Mouse (Mus musculus): ENCODE results near the gene Crhr1. TPM values are rescaled to one million over a fixed set of nuclear protein-coding genes. Genes with fewer than 3 reads are reported as not detected.

Crhr1 gene
- polyA plus RNA-seq, 1 experiment from 2014 or later = not detected

GRCm38 (mm10) chr11:104106329-104106728, 26.3 kb upstream of the Crhr1 start:
- Histone ChIP-seq H3K4me1 (ENCODE audit: control insufficient read depth, low read depth, low read length) (no peaks in the 10 kb centered on the region), H3K4me3 (ENCODE audit: low read depth, low read length) (no peak overlapping the region), H3K27ac (ENCODE audit: low read length) (no peak overlapping the region), H3K27me3 (ENCODE audit: control insufficient read depth, insufficient read depth, low read depth, low read length) (no peaks in the 10 kb centered on the region), H3K36me3 (ENCODE audit: control insufficient read depth, insufficient read depth) (no peaks in the 10 kb centered on the region), H3K9me3 (replicated peaks; ENCODE audit: control insufficient read depth, low read length) (no peaks in the 10 kb centered on the region), H3K9ac (ENCODE audit: low read depth, low read length) (no peak overlapping the region), H3K4me2 (ENCODE audit: low read depth, low read length) (no peak overlapping the region)
- WGBS (ENCODE audit: insufficient replicate concordance) = 57% methylated on average over 5 of the region's 5 CpGs
- ATAC-seq (ENCODE audit: low read depth) = no peak

GRCm38 (mm10) chr11:104106969-104107368, 25.7 kb upstream of the Crhr1 start:
- Histone ChIP-seq H3K4me3 (ENCODE audit: low read depth, low read length) (no peak overlapping the region), H3K9ac (ENCODE audit: low read depth, low read length) (no peak overlapping the region), H3K27ac (ENCODE audit: low read length) (no peak overlapping the region), H3K27me3 (ENCODE audit: control insufficient read depth, insufficient read depth, low read depth, low read length) (no peaks in the 10 kb centered on the region), H3K4me2 (ENCODE audit: low read depth, low read length) (no peak overlapping the region), H3K9me3 (replicated peaks; ENCODE audit: control insufficient read depth, low read length) (no peaks in the 10 kb centered on the region), H3K36me3 (ENCODE audit: control insufficient read depth, insufficient read depth) (no peaks in the 10 kb centered on the region), H3K4me1 (ENCODE audit: control insufficient read depth, low read depth, low read length) (no peaks in the 10 kb centered on the region)
- no peak for ATAC-seq (ENCODE audit: low read depth)
- WGBS (ENCODE audit: insufficient replicate concordance) = 65% methylated on average over 2 of the region's 2 CpGs

DNA sequence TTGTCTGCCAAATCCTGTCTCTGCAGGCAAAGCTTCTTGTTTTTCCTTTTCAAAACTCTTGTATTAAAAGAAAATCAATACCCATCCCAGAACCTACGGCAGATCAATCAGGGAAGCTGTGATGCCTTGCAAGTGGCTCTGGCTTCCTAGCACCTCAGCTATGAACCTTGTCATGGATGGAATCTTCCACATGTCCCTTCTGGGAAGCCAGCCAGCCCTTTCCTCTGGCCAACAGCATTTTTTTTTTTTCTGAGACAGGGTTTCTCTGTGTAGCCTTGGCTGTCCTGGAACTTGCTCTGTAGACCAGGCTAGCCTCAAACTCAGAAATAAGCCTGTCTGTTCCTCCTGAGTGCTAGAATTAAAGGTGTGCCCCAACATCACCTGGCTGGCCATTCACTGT, 22.3 kb upstream of the Crhr1 start:
- no peaks in the 10 kb centered on the region for H3K36me3 ChIP-seq (ENCODE audit: control insufficient read depth, insufficient read depth)
- no peak overlapping the region for H3K27ac ChIP-seq (ENCODE audit: low read length)
- no peaks in the 10 kb centered on the region for H3K9me3 ChIP-seq (replicated peaks; ENCODE audit: control insufficient read depth, low read length)

GRCm38 (mm10) chr11:104111851-104112250, 20.8 kb upstream of the Crhr1 start:
- no peaks in the 10 kb centered on the region for H3K36me3 ChIP-seq (ENCODE audit: control insufficient read depth, insufficient read depth)
- no peaks in the 10 kb centered on the region for H3K9me3 ChIP-seq (replicated peaks; ENCODE audit: control insufficient read depth, low read length)
- H3K27ac ChIP-seq (ENCODE audit: low read length) = no peak overlapping the region
- no peaks in the 10 kb centered on the region for H3K4me1 ChIP-seq (ENCODE audit: control insufficient read depth, low read depth, low read length)
- no peak for ATAC-seq (ENCODE audit: low read depth)
- H3K4me2 ChIP-seq (ENCODE audit: low read depth, low read length) = no peak overlapping the region
- H3K4me3 ChIP-seq (ENCODE audit: low read depth, low read length) = no peak overlapping the region
- no peak overlapping the region for H3K9ac ChIP-seq (ENCODE audit: low read depth, low read length)
- WGBS (ENCODE audit: insufficient replicate concordance) = 63% methylated on average over 11 of the region's 11 CpGs
- H3K27me3 ChIP-seq (ENCODE audit: control insufficient read depth, insufficient read depth, low read depth, low read length) = no peaks in the 10 kb centered on the region

More for the DNA sequence above, 22.3 kb upstream of the Crhr1 start:
- Histone ChIP-seq H3K4me3 (ENCODE audit: low read depth, low read length) (no peak overlapping the region), H3K9ac (ENCODE audit: low read depth, low read length) (no peak overlapping the region), H3K4me2 (ENCODE audit: low read depth, low read length) (no peak overlapping the region), H3K27me3 (ENCODE audit: control insufficient read depth, insufficient read depth, low read depth, low read length) (no peaks in the 10 kb centered on the region), H3K4me1 (ENCODE audit: control insufficient read depth, low read depth, low read length) (no peaks in the 10 kb centered on the region)
- 63% methylated on average over 1 of the region's 1 CpGs for WGBS (ENCODE audit: insufficient replicate concordance)
- ATAC-seq (ENCODE audit: low read depth) = no peak

GRCm38 (mm10) chr11:104113699-104114098, 19.0 kb upstream of the Crhr1 start:
- Histone ChIP-seq H3K4me3 (ENCODE audit: low read depth, low read length) (no peak overlapping the region), H3K36me3 (ENCODE audit: control insufficient read depth, insufficient read depth) (no peaks in the 10 kb centered on the region), H3K27me3 (ENCODE audit: control insufficient read depth, insufficient read depth, low read depth, low read length) (no peaks in the 10 kb centered on the region), H3K4me1 (ENCODE audit: control insufficient read depth, low read depth, low read length) (no peaks in the 10 kb centered on the region), H3K9me3 (replicated peaks; ENCODE audit: control insufficient read depth, low read length) (no peaks in the 10 kb centered on the region), H3K27ac (ENCODE audit: low read length) (no peak overlapping the region), H3K4me2 (ENCODE audit: low read depth, low read length) (no peak overlapping the region), H3K9ac (ENCODE audit: low read depth, low read length) (no peak overlapping the region)
- ATAC-seq (ENCODE audit: low read depth) = no peak
- WGBS (ENCODE audit: insufficient replicate concordance) = 71% methylated on average over 6 of the region's 6 CpGs

- Histone ChIP-seq H3K9me3 (replicated peaks; ENCODE audit: control insufficient read depth, low read length) (no peaks in the 10 kb centered on the region), H3K27ac (ENCODE audit: low read length) (no peak overlapping the region), H3K4me1 (ENCODE audit: control insufficient read depth, low read depth, low read length) (no peaks in the 10 kb centered on the region), H3K36me3 (ENCODE audit: control insufficient read depth, insufficient read depth) (no peaks in the 10 kb centered on the region), H3K4me3 (ENCODE audit: low read depth, low read length) (no peak overlapping the region), H3K9ac (ENCODE audit: low read depth, low read length) (no peak overlapping the region), H3K4me2 (ENCODE audit: low read depth, low read length) (no peak overlapping the region), H3K27me3 (ENCODE audit: control insufficient read depth, insufficient read depth, low read depth, low read length) (no peaks in the 10 kb centered on the region)
- WGBS (ENCODE audit: insufficient replicate concordance) = 9% methylated on average over 7 of the region's 7 CpGs
- ATAC-seq (ENCODE audit: low read depth) = 0 out of 2 replicates have a peak, but pooled peaks have one; percentile 60
These were observed 18.0 kb upstream of the Crhr1 start for GRCm38 (mm10) chr11:104114690-104115089.

- Histone ChIP-seq H3K4me2 (ENCODE audit: low read depth, low read length) (no peak overlapping the region), H3K4me1 (ENCODE audit: control insufficient read depth, low read depth, low read length) (no peaks in the 10 kb centered on the region), H3K9me3 (replicated peaks; ENCODE audit: control insufficient read depth, low read length) (no peaks in the 10 kb centered on the region), H3K4me3 (ENCODE audit: low read depth, low read length) (no peak overlapping the region), H3K27ac (ENCODE audit: low read length) (no peak overlapping the region), H3K36me3 (ENCODE audit: control insufficient read depth, insufficient read depth) (no peaks in the 10 kb centered on the region), H3K27me3 (ENCODE audit: control insufficient read depth, insufficient read depth, low read depth, low read length) (no peaks in the 10 kb centered on the region), H3K9ac (ENCODE audit: low read depth, low read length) (no peak overlapping the region)
- ATAC-seq (ENCODE audit: low read depth) = no peak
- 48% methylated on average over 4 of the region's 4 CpGs for WGBS (ENCODE audit: insufficient replicate concordance)
These were observed 14.3 kb upstream of the Crhr1 start for GRCm38 (mm10) chr11:104118356-104118755.

DNA sequence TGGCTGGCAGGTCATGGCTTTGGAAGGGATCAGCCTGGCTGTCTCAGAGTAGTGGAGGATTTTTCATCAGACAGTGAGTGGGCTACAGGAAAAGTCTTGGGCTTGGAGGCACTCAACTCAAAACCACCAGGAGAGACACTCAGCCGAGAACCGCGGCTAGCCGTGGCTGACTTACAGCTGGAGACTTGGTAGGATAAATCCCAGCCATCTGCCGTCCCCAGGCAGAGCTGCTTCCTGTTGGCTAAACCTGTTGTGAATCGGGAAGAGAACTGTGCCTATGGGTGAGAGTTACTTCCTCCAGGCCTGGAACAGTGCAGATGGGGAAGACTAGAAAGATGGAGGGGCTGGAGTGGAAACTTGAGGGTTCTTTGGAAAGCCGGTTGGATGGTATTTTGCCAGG, 9.7 kb upstream of the Crhr1 start:
- Histone ChIP-seq H3K36me3 (ENCODE audit: control insufficient read depth, insufficient read depth) (no peaks in the 10 kb centered on the region), H3K4me1 (ENCODE audit: control insufficient read depth, low read depth, low read length) (no peaks in the 10 kb centered on the region), H3K27ac (ENCODE audit: low read length) (no peak overlapping the region), H3K4me3 (ENCODE audit: low read depth, low read length) (no peak overlapping the region), H3K4me2 (ENCODE audit: low read depth, low read length) (no peak overlapping the region), H3K27me3 (ENCODE audit: control insufficient read depth, insufficient read depth, low read depth, low read length) (no peaks in the 10 kb centered on the region), H3K9ac (ENCODE audit: low read depth, low read length) (no peak overlapping the region), H3K9me3 (replicated peaks; ENCODE audit: control insufficient read depth, low read length) (no peaks in the 10 kb centered on the region)
- WGBS (ENCODE audit: insufficient replicate concordance) = 43% methylated on average over 7 of the region's 7 CpGs
- ATAC-seq (ENCODE audit: low read depth) = no peak

DNA sequence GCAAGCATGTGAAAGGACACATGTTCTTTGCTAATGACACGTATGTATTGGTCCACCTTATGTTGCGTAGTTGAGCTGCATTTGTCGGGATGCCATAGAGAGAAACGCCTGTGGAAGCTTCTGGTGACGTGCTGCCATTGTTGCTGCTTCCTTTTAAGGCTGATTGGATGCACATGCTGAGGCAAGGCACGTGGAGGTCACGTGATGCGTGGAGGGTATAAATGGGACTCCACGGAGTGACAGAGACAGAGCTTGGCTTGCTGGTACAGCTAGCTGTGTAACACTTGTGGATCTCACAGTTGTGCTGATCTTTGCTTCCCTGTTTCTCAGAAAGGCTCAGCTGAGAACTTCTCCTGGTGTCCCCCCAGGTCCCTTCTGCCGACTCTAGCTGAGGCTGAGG, 9.2 kb upstream of the Crhr1 start:
- no peak for ATAC-seq (ENCODE audit: low read depth)
- Histone ChIP-seq H3K4me3 (ENCODE audit: low read depth, low read length) (no peak overlapping the region), H3K27ac (ENCODE audit: low read length) (no peak overlapping the region), H3K4me1 (ENCODE audit: control insufficient read depth, low read depth, low read length) (no peaks in the 10 kb centered on the region), H3K4me2 (ENCODE audit: low read depth, low read length) (no peak overlapping the region), H3K9ac (ENCODE audit: low read depth, low read length) (no peak overlapping the region), H3K9me3 (replicated peaks; ENCODE audit: control insufficient read depth, low read length) (no peaks in the 10 kb centered on the region), H3K36me3 (ENCODE audit: control insufficient read depth, insufficient read depth) (no peaks in the 10 kb centered on the region), H3K27me3 (ENCODE audit: control insufficient read depth, insufficient read depth, low read depth, low read length) (no peaks in the 10 kb centered on the region)
- 63% methylated on average over 10 of the region's 10 CpGs for WGBS (ENCODE audit: insufficient replicate concordance)

Measured in liver, embryonic 16.5 days (tissue).